Mouse (Mus musculus): ENCODE data around the gene Ccdc24.

Ccdc24 gene

DNA sequence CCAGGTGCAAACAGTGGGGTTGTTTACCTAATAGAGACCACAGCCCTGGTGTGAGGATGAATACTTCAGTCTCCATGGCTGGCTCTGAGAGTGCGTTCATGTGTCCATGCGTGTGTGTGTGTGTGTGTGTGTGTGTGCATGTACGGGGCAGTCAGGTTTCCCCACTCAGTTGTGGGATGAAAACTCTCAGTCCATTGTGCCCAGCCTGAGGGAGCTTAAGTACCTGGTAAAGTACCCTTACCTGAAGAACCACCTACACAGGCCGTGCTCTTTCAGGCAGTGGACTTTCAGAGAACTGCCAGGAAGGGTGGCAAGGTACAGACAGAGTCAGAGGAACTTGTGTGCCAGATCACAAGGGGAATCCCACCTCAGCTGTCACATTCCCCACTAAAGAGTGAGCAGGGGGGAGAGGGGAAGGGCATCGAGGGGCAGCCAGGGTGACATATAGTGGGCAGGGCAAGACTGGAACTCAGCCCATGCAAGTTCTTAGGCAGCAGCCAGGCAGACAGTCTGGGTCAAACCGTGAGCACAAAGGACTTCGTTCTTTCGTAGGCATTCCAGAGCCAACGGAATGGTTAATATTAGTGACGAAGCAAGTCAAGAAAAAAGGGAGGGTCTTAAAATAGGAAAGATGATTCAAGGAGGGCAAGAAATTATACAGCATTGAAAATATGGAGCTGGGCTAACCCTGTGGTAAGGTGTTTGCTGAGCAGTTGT is 20.0 kb downstream of the Ccdc24 start:
- DNase-seq (ENCODE audit: low read depth), result no peak

DNA sequence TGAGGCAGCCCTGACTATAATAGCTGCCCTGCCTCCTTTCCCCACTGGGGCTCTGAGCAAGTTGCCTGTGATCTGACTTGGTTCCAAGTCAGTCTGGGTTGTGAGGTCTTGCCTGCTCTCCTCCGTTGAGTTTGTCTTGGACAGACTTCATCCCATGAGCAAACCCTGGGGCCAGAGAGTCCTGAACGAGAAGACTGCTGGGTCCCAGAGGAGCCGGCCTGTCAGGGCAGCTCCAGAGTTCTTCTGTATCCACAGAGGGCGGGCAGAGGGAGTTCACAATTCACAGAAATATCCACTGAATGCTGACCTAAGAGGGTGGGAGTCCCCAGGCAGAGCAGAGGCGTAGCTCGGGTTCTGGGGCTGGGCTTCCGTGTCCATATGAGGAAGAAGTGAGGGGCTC is 21.5 kb downstream of the Ccdc24 start:
- DNase-seq (ENCODE audit: low read depth), result peak; percentile 27

DNA sequence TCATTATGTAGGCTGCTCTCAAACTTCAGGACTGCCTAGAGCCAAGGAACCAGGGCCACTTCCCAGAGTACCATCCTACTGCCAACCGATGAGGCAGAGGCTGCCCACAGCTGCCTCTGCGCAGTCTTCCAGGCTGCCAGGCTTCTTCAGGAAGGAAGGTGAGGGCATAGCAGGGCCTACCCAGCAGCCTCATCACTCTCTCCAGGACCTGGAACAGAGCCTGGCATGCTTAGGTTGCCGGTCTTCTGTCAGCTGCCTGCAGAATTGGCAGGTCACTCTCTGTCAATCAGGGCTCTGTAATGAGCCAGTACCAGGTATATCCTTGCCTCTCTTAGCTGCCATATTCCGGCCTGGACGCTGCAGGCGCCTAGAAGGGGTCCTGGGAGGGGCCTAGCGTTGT is 22.2 kb downstream of the Ccdc24 start:
- DNase-seq (ENCODE audit: low read depth), result no peak

- no peak for DNase-seq (ENCODE audit: low read depth)
Observed at GRCm38 (mm10) chr4:117849506-117849905, 22.9 kb downstream of the Ccdc24 start.

DNA sequence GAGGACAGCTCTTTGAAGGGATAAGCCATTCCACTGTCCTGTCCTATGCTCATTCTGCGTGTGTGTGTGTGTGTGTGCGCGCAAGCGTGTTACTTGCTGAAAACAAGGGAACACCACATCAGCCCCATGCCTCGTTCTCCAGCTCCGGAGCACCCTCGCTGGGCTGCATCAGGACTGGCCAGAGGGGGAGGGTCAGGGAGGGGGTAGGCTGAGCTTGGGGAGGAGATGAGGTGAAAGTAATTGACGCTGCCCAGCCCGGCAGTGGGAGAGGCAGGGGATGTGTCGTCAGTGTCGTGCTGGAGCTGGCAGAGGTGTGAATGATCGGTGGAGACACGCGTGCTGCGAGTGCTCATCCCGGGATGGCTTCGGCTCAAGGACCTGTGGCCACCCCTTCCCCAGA is 23.3 kb downstream of the Ccdc24 start:
- no peak for DNase-seq (ENCODE audit: low read depth)

GRCm38 (mm10) chr4:117847011-117847410 is 25.3 kb downstream of the Ccdc24 start:
- no peak for DNase-seq (ENCODE audit: low read depth)

- no peak for DNase-seq (ENCODE audit: low read depth)
Observed at GRCm38 (mm10) chr4:117846261-117846660, 26.1 kb downstream of the Ccdc24 start.

DNA sequence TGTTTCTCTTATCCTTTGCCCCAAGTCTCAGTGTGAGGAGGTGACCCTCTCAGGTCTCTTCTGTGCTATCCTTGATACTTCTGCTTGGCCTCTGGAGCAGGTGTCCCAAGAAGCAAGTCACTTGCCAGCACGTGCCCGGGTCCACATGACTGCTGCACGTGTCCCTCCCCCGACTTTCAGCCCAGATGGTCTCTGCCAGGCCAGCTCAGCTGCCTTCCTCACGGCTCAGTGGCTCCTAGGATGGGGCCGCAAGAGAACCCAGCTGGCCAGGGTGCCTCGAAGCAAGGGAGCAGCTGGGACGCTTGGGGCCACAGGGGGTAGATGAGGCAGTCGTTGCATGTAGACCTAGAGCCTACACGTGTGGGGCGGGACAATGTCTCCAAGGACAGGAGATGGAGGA is 27.0 kb downstream of the Ccdc24 start:
- no peak for DNase-seq (ENCODE audit: low read depth)

GRCm38 (mm10) chr4:117844467-117844866 is 27.9 kb downstream of the Ccdc24 start:
- no peak for DNase-seq (ENCODE audit: low read depth)

DNA sequence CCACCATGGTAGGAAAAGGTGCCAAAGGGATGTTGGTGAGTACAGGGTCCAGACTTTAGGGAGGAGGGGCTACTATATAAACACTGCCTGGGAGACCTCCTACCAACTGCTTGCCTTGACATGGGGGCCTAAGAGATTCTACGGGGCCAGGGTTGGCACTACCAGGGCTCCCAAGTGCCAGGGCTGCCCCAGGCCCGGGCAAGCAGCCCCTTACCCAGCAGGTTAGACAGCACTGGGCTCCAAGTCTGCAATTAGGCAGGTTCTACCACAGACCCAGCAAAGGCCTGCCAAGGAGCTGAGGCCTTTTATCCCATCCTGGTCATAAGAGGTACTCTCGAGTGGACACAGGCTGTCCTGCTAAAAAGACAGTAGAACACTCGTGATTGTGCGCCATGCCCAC is 29.3 kb downstream of the Ccdc24 start:
- no peak for DNase-seq (ENCODE audit: low read depth)

DNA sequence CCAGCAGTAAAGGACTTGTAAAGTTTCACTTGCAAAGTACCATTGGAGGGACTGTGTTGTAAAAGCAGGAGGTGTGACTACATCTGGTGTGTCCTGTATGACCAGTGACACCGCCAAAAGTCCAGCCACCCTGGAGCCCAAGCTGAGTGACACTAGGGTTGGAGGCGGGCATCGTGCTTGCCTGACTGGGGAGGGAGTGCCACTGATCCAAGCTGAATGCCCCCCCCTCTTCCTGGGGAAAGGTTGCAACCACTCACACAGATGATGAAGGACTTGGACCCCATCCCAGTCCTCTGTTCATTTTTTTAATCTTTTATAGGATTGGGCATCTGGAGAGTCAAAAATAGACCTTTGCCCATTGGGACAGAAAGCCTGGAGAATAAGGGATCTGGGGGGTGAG is 30.8 kb downstream of the Ccdc24 start:
- DNase-seq (ENCODE audit: low read depth), result no peak

GRCm38 (mm10) chr4:117840821-117841220 is 31.5 kb downstream of the Ccdc24 start:
- no peak for DNase-seq (ENCODE audit: low read depth)

- DNase-seq (ENCODE audit: low read depth), result no peak
Observed at GRCm38 (mm10) chr4:117839366-117839765, 33.0 kb downstream of the Ccdc24 start.

DNA sequence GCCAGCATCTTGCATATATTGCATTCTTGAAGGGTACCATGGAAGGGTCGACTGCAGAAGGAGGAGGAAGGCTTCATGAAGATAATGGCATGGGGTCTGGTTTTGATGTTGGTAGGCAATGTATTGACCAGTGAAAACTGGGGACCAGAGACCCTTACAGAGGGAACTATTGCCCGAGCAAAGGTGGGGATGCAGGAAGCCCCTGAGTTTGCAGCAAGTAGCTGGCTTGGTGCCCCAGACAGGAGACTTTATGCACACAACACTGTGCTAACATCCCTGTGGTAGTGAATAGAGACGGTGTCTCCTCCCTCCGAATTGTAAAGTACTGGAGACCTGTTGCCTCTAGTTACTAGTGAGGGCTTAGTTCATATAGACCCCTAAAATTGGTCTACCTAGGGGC is 35.1 kb downstream of the Ccdc24 start:
- DNase-seq (ENCODE audit: low read depth), result no peak

- peak; percentile 67 for DNase-seq (ENCODE audit: low read depth)
Observed at GRCm38 (mm10) chr4:117836204-117836767, 36.1 kb downstream of the Ccdc24 start.

- no peak for DNase-seq (ENCODE audit: low read depth)
Observed at GRCm38 (mm10) chr4:117835531-117836111, 36.7 kb downstream of the Ccdc24 start.

- peak; percentile 70 for DNase-seq (ENCODE audit: low read depth)
Observed at GRCm38 (mm10) chr4:117834845-117835530, 37.4 kb downstream of the Ccdc24 start.

GRCm38 (mm10) chr4:117834457-117834844 is 37.9 kb downstream of the Ccdc24 start, which contains the start of gene Slc6a9:
Gene Slc6a9, plus strand, starts transcription at chr4:117834506.
- no peak for DNase-seq (ENCODE audit: low read depth)

GRCm38 (mm10) chr4:117831920-117832691 is 40.3 kb downstream of the Ccdc24 start:
- DNase-seq (ENCODE audit: low read depth), result no peak

DNA sequence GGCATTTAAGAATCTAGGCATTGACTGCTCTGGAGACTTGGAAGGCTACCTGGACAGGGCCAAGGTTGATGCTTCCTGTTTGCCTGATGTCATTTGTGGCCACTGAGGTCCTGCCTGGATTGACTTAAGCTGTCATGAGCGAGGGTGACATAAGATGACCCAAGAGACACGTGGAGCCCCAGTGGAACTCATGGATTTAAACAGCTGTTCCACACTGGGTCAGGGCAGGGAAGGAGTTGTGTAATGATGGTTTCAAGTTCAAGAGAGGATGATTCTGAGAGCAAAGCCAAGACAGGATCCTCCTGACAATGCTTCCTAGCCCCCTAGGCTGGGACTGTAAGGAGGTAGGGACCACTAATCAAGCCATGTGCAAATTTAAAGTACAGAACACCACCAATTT is 40.9 kb downstream of the Ccdc24 start:
- DNase-seq (ENCODE audit: low read depth), result no peak

DNA sequence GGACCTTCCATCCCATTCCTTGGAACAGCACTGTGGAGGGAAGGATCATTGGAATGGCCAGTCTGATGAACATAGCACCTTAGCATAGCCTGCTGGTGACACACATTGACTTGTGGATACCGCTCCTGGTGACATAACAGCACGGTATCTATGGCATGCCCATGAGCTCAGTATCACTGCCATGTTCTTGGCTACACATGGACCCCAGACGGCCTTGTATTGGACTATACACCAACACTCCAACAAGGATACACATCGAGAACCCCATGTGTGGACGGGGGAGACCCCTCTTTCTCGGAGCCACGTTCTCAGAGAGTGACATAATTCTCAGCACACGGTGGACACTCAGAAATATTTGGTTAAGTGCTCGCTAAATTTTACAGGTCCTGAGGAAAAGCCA is 41.6 kb downstream of the Ccdc24 start:
- no peak for DNase-seq (ENCODE audit: low read depth)

- no peak for DNase-seq (ENCODE audit: low read depth)
Observed at GRCm38 (mm10) chr4:117830124-117830551, 42.2 kb downstream of the Ccdc24 start.
